Mouse (Mus musculus): ENCODE data around the gene Erp44. TPM values are rescaled to one million over a fixed set of nuclear protein-coding genes. Genes with fewer than 3 reads are reported as not detected.
A peak's percentile ranks its signal among the peaks of the same experiment; 100 is the strongest.

Gene Erp44
- 17.7 and 29.5 TPM in 2 replicates for total RNA-seq (2015; ENCODE audit: low replicate concordance)
- 19.8 and 28.2 TPM in 2 replicates for total RNA-seq (2017; ENCODE audit: low replicate concordance)

DNA sequence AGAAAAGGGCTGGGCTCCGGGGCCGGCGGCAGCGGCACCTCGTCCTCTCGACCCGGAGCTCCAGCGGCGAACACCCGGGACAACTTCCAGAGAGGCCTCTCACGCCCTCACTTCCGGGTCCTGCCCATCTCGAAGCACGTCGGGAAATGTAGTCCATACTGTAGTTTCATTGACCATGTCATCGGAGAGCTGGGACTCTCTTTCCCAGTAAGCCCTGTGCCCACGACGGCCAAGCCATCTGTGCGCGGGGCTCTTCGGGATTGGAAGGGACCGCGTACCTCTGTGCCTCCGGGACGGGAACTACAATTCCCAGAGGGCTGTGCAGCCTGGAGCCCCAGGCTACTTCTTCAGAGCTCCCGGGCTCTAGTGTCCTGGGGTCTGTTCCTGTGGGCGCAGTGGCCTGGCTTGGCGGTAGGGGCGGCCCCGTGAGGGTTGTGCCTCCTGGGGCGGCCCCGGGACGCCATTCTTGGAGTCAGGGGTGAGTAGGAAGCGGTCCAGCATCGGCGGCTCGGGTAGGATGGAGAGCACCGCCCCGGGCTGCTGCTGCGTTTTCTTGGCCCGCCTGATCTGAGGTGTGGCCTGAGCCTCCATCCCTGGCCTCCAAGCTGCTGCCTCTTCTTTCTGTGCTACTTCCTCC is at the start of gene Erp44, which contains the start of gene Invs:
TSS of gene Erp44 (minus strand) at position 61 of the 637 bp plus-strand sequence.
TSS of gene Invs (plus strand) at position 263 of the 637 bp plus-strand sequence.
- peak; percentile 98 for ATAC-seq (replicated peaks; ENCODE audit: low FRiP score, poor library complexity, severe bottlenecking)

DNA sequence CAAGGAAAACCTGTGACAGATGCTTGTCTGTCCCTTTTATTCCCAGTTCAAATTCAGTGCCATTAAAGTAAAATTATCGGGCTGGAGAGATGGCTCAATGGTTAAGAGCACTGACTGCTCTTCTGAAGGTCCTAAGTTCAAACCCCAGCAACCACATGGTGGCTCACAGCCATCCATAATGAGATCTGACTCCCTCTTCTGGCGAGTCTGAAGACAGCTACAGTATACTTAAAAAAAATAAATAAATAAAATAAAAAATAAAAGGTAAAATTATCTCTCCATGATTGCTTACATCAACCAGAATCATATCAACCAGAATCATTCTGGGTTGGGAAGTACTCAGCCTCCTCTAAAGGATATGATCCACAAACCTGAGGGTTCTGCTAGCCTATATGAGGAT is 48.7 kb upstream of the Erp44 start:
- ATAC-seq (replicated peaks; ENCODE audit: low FRiP score, poor library complexity, severe bottlenecking), result no peak

DNA sequence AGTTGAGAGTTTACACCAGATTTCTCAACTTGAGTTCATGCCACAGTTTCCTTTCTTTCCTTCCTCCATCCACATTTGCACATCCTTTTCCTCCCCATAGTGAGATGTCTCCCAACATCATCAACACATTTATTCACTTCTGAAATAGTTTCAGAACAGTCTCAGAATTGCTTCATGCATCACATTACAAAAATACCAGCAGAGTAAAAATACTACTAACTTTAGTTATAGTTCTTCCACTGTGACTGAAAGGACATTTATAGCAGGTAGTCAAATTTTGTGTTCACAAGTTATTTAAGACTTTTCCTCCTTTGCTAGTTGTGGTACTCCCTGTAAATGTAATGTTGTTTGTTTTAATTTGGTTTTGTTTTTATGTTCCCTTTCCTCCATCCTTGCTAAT is 47.8 kb upstream of the Erp44 start:
- ATAC-seq (replicated peaks; ENCODE audit: low FRiP score, poor library complexity, severe bottlenecking), result no peak

DNA sequence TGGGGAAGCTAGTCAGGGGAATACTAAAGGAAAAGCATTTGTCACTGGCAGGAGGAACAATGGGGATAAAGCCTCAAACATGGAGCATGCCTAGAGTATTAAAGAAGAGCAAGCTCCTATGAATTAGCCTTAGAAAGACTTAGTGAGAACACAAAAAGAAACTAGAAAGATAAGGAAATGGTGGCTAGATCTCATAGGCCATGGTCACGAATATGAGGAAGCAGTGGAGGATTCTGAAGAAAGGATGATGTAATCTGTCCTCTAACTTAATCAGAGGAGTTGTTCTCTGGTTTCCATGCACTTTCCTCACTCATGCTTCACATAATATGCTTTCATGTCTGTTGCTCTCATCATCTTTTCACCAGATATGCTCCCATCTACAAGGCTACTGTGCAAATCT is 42.7 kb upstream of the Erp44 start:
- no peak for ATAC-seq (replicated peaks; ENCODE audit: low FRiP score, poor library complexity, severe bottlenecking)

DNA sequence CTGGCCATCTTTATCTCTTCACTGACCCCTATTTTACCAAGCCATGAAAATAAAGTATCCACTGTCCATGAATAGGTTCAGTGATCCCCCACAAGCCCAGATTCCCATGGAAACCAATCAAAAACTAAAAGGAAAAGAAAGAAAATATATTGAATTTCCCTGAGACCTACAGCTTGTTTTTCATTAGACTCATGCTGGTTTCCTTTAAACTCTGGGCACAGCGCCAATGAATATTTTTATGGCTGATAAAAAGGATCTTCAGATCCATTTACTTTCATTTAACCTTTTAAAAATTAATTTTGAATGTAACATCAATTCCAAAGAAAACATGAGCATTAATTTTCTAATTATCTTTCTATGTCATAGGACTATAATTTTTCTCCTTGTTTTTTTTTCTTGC is 41.9 kb upstream of the Erp44 start:
- no peak for ATAC-seq (replicated peaks; ENCODE audit: low FRiP score, poor library complexity, severe bottlenecking)

DNA sequence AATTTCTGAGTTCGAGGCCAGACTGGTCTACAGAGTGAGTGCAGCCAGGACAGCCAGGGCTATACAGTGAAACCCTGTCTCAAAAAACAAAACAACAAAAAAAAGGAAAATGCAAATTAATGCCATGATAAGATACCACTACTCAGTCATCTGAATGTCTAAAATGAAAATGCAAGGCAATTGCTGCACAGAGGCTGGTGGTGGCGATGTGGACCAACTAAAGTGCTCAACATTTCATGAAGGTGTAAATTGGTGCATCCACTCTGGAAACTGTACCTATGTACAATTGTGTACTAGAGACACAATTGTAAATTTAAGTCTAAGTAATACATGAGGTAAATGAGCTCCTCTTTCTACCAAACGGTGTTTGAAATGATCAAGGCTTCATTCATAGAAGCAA is 36.7 kb upstream of the Erp44 start:
- ATAC-seq (replicated peaks; ENCODE audit: low FRiP score, poor library complexity, severe bottlenecking), result no peak

DNA sequence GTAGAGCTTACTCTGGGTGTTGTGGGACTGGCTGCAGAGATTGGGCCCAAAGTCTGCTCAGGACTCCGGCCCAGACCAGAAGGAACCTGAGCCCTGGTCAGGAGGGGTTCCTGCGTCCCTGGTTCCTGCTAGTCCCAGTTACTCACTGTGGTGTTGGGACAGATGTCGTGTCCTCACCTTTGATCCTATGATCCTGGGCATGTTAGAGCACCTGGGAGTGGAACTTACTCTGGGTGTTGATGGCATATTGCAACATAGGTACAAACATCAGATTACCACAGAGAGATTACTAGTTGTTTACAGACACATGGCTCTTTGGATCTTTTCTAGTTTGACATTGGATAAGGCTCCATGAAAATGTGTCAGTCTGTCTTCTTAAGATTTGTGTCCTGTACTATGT is 35.5 kb upstream of the Erp44 start:
- ATAC-seq (replicated peaks; ENCODE audit: low FRiP score, poor library complexity, severe bottlenecking), result no peak

DNA sequence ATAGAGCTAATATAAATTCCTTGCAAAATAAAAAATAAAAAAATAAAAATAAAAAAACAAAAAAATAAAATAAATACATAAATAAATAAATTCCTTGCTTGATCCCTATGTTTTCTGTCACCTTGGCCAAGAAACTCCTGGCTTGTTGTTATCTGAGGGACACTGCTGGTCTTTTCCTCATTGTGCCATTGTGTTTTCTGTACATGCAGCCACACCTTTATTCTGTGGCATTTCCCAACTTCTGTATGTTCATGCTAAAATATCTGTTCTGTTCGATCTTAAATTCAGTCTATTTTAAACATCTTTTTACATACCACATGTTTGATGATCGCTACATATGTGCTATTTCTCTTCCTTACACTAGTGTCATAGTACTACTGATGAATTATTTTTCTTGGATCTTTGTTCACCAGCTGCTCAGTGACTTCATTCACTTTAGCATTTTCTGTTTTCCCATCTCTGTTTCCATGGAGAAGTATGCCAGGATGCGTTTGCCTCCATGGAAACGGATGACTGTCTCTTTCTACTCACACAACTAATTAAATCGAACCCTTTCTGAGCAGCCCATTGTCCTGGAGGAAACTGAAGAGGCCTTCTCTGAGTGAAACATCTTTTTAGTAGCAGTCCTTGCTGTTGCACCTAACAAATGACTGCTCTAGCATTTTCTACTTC is 7.9 kb upstream of the Erp44 start:
- ATAC-seq (replicated peaks; ENCODE audit: low FRiP score, poor library complexity, severe bottlenecking), result no peak

DNA sequence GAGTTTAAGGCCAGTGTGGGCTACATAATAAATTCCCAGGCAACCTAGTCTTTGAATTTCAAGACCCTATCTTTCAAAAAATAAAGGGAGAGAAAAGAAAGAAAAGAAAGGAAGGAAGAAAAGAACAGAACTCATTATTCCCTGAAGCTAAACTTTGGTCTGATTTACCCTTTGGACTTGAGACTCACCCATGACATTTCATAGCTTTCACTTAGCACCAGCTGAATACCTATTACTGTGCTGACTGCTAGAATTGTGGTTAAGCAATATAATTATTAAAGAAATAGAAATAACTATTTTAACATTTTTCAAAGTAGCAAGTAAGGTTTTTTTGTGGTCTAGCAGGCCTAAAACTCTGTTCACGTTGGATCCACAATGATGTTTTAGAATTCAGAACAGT is 1.8 kb upstream of the Erp44 start:
- ATAC-seq (replicated peaks; ENCODE audit: low FRiP score, poor library complexity, severe bottlenecking), result no peak

DNA sequence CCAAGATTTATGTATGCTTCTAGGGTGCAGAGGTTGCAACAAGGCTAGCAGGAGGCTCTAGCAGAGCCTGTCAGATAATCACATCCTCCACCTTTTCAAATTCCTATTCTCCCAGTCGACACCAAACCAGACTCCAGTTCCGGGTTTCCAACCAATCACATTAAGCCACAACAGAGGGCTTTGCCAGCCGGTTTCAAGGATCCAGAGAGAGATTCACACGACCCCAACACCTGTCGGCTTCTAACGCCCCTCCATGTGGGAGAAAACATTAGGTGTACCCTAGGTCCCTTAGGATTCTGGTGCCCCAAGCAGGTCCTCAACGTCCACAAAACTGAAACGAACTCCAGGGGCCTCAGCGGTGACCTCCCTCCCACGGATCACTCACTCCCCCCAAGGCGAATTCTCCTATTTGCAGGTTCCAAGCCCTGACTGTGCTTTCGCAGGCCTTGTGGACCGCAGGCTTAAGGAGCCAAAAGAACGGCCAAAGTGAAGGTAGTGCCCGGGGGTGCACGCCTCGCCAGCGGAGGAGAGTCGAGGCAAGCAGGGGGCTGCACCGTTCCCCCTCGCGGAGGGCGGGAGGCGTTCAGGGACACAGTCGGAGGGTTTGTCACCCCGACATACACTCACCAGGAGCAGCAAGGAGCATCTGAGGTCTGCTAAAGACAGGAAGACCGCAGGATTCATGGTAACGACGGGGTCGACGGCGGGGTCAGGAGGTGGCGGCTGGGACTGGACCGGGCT is 431 bp downstream of the Erp44 start:
- no peak; the same call in 1 of the 2 replicates for ATAC-seq (replicated peaks; ENCODE audit: low FRiP score, poor library complexity, severe bottlenecking)

DNA sequence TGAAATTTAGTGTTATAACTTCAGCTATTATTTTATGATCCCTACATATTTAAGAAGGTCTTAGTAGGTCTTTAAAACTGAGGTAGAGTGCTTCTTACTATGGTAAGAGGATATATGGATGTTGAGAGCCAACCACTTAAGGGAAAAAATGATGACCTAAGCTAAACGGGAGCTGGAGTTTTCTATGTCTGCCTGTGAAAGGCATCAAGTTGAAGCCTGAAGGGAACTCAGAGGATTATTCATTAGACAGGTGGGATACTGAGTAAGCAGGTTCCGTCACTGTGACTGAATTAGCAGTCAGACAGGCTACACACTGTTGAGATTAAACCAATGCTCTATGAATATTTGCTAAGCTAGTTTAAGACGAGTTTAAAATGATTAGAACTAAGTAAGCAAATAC is 2.3 kb downstream of the Erp44 start:
- no peak for ATAC-seq (replicated peaks; ENCODE audit: low FRiP score, poor library complexity, severe bottlenecking)

DNA sequence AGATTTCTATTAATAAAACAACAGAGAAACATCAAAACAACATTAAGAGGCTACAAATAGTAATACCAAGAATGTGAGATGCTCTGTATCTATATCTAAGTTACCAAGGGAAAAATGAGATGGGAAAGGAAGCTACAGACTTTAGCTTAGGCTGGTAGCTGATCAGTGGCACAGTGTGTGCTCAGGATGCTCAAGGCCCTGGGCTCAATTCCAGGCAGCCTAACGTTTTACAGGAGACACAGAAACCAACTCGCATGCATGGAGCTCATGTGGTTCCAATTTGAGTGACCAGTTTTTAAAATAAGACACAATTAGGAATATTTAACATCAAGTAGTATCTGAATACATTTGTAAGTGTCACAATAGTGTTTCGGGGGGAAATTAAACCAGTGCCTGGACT is 3.6 kb downstream of the Erp44 start:
- ATAC-seq (replicated peaks; ENCODE audit: low FRiP score, poor library complexity, severe bottlenecking), result no peak

DNA sequence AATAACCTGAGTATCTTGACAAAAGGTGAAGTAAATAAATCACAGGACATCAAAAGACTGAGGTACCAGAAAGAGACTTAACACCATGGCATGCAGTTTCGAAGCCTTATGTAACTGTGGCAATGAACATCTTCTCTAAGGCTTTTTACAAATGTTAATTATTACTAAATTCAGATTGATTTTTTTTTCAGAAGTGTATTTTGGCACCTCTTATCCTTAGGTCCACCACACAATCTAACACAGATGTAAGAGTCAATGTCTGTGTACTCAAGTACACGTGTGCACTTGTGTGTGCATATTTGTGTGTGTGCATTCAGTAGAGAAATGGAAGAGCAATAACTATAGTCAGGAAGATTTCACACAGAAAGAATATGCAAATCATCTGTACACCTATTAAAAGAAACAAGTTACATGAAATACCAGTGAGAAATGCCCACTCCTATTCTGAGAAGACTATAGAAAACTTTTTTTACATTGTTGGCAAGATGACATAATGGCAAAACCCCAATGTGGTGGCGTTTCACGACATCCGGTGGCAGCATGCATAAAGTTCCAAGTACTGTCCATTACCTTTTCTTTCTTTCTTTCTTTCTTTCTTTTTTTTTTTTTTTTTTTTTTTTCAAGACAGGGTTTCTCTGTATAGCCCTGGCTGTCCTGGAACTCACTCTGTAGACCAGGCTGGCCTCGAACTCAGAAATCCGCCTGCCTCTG is 6.1 kb downstream of the Erp44 start:
- no peak for ATAC-seq (replicated peaks; ENCODE audit: low FRiP score, poor library complexity, severe bottlenecking)

DNA sequence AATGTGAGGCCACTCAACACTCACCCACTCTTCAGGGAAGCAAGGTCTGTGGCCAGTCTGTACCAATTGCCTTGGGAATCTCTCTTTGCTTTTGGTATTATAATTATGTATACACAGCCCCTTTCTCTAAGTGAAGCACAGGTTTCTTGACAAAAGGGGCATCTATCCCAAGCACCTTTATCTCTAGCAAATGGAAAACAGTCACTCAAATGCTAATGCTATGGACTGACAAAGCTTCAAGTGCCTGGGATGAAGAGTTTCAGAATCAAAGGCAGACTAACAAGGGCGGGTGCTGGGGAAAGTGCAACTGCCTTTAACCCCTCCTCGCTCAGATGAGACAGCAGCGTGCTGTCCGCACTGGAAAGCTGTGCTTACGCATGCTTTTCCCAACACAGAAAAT is 7.5 kb downstream of the Erp44 start:
- no peak for ATAC-seq (replicated peaks; ENCODE audit: low FRiP score, poor library complexity, severe bottlenecking)

DNA sequence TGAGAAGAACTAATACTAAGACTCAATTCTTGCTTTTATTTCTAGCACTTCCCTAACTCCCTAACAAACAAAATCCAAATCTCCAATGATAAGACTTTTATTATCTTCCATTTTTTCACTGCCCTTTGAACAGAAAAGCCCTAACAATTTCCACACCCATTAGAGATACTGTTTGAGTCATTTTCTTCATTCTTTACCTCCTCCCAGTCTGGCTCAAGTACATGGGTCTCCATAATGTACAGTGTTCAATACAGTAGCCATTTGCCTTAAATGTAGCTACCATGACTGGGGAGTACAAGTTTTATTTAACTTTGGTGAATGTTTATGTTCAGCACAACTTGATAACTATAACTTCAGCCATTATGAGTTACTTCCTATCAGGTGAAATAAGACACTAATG is 8.8 kb downstream of the Erp44 start:
- ATAC-seq (replicated peaks; ENCODE audit: low FRiP score, poor library complexity, severe bottlenecking), result no peak

DNA sequence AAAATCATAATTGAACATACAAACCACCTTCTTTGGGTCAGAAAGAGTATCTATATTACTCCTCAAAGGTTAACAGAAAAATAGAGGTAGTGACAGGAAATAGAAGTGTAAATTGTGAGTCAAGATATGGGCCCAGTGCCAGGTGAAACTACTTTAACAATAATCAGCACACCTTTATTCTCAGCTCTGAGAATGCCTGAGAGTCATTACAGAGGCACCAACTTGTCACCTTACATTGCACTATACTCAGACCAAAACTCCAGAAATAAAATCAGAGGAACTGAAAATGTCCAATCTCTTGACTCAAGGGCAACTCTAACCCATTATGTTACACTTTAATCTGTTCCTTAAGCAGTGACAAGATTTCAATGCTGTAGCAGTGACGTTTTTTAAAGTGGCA is 11.2 kb downstream of the Erp44 start:
- no peak for ATAC-seq (replicated peaks; ENCODE audit: low FRiP score, poor library complexity, severe bottlenecking)

DNA sequence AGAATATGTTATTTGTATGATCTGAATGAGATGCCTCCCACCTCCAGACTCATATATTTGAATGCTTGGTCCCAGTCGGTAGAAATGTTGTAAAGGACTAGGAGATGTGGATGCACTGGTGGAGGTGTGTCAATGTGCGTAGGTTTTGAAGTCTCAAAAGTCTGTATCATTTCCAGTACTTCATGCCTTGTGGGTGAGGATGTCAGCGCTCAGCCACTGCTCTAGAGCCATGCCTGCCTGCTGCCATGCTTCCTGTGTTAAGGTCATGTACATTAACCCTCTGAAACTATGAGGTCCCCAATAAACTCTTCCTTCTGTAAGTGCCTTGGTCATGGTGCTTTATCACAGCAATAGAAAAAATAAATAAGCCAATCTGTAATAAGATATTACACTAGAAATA is 11.7 kb downstream of the Erp44 start:
- no peak for ATAC-seq (replicated peaks; ENCODE audit: low FRiP score, poor library complexity, severe bottlenecking)

DNA sequence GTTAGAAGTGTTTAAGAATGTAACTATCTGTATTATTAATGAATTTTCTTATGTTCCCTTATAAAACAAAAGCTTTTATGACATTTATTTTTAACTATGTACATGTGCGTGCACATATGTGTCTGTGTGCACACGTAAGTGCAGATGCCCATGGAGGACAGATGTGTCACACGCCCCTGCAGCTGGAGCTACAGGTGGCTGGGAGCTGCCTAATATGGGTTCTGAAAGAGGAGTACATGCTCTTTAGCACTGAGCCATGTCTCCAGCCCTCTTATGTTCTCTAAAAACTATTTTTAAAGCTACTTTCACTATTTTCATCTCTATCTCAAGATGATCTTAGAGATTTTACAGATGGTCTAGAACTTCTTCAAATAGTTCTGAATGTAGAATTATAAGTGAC is 21.3 kb downstream of the Erp44 start:
- ATAC-seq (replicated peaks; ENCODE audit: low FRiP score, poor library complexity, severe bottlenecking), result no peak

DNA sequence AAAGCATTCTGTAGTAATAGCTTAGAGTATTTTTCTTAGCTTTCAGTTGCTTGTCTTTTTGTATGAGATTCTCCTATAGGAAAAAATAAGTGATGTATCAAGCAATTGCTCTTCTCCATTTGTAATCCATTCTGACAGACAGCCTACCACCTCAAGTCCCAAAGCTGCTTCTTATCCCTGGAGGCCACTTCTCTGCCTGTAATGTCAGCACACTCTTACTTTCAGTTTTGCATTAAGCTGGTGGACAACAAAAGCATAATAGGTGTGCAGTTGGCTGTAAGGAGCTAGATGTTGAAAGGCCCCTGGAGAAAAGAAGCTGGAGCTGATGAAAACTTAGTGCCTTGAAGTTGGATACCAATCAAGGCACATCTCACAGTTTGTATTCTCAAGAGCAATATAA is 26.1 kb downstream of the Erp44 start:
- ATAC-seq (replicated peaks; ENCODE audit: low FRiP score, poor library complexity, severe bottlenecking), result no peak

DNA sequence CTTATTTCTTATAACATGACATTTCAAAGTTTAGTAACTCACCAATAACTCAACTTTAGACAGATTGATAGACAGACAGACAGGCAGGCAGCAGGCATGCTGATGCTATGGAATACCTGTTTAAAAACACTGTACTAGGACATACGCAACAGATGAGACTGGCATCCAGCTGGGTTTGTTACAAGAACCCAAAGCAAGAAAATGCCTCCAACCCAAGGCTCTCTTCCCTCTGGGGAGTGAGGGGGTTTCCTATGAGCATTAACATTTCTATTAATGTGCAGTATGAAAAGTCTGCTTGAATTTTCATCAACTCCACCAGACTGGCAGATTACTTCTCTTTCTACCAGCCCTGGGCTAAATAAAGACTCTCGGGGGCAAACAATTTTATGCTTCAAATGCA is 35.1 kb downstream of the Erp44 start:
- no peak for ATAC-seq (replicated peaks; ENCODE audit: low FRiP score, poor library complexity, severe bottlenecking)

Measured in erythroblast, adult 5-6 weeks (primary cell).